Mouse (Mus musculus): ENCODE data around the gene E2f1. TPM values are rescaled to one million over a fixed set of nuclear protein-coding genes. Genes with fewer than 3 reads are reported as not detected.

Gene E2f1
- polyA plus RNA-seq, 1 experiment from 2014 or later, result 8.8 TPM

GRCm38 (mm10) chr2:154603638-154604153 is 34.0 kb upstream of the E2f1 start, which contains the start of gene Pxmp4:
Gene Pxmp4 (minus strand): TSS chr2:154603708.
- Histone ChIP-seq H3K9me3 (ENCODE audit: control insufficient read depth, low read length) (no peaks in the 10 kb centered on the region), H3K27ac (replicated peaks; ENCODE audit: low read depth, low read length) (no peak within 1 kb of the TSS; the same call in 1 of the 2 replicates), H3K27me3 (replicated peaks; ENCODE audit: control insufficient read depth, insufficient read depth, low read length) (no peaks in the 10 kb centered on the region), H3K4me2 (ENCODE audit: low read depth, low read length) (peak within 1 kb of the TSS; percentile 79), H3K36me3 (ENCODE audit: control insufficient read depth, insufficient read depth, low read length) (no peaks in the 10 kb centered on the region), H3K9ac (ENCODE audit: low read depth, low read length) (peak within 1 kb of the TSS; percentile 77), H3K4me1 (ENCODE audit: control insufficient read depth, insufficient read depth, low read length) (peaks cover 8% of the 10 kb centered on the region), H3K4me3 (ENCODE audit: low read depth, low read length) (peak within 1 kb of the TSS; percentile 63)
- ATAC-seq (ENCODE audit: low read depth), result peak; percentile 100
- under 1% methylated on average over 13 of the region's 13 CpGs for WGBS
- DNase-seq (ENCODE audit: low spot score), result peak; percentile 99

- Histone ChIP-seq H3K27ac (replicated peaks; ENCODE audit: low read depth, low read length) (no peak overlapping the region; the same call in 1 of the 2 replicates), H3K36me3 (ENCODE audit: control insufficient read depth, insufficient read depth, low read length) (no peaks in the 10 kb centered on the region), H3K27me3 (replicated peaks; ENCODE audit: control insufficient read depth, insufficient read depth, low read length) (no peaks in the 10 kb centered on the region), H3K9ac (ENCODE audit: low read depth, low read length) (peak overlapping the region; percentile 77), H3K9me3 (ENCODE audit: control insufficient read depth, low read length) (no peaks in the 10 kb centered on the region), H3K4me1 (ENCODE audit: control insufficient read depth, insufficient read depth, low read length) (peaks cover 8% of the 10 kb centered on the region), H3K4me3 (ENCODE audit: low read depth, low read length) (peak overlapping the region; percentile 63), H3K4me2 (ENCODE audit: low read depth, low read length) (peak overlapping the region; percentile 79)
- ATAC-seq (ENCODE audit: low read depth) (no peak), DNase-seq (ENCODE audit: low spot score) (no peak)
- 9% methylated on average over 20 of the region's 22 CpGs for WGBS
These were observed 33.4 kb upstream of the E2f1 start for GRCm38 (mm10) chr2:154603007-154603637.

GRCm38 (mm10) chr2:154601324-154601723 is 31.6 kb upstream of the E2f1 start:
- DNase-seq (ENCODE audit: low spot score) (no peak), ATAC-seq (ENCODE audit: low read depth) (no peak)
- Histone ChIP-seq H3K4me1 (ENCODE audit: control insufficient read depth, insufficient read depth, low read length) (peaks cover 8% of the 10 kb centered on the region), H3K27me3 (replicated peaks; ENCODE audit: control insufficient read depth, insufficient read depth, low read length) (no peaks in the 10 kb centered on the region), H3K9ac (ENCODE audit: low read depth, low read length) (no peak overlapping the region), H3K27ac (replicated peaks; ENCODE audit: low read depth, low read length) (no peak overlapping the region), H3K9me3 (ENCODE audit: control insufficient read depth, low read length) (no peaks in the 10 kb centered on the region), H3K36me3 (ENCODE audit: control insufficient read depth, insufficient read depth, low read length) (no peaks in the 10 kb centered on the region), H3K4me2 (ENCODE audit: low read depth, low read length) (no peak overlapping the region), H3K4me3 (ENCODE audit: low read depth, low read length) (no peak overlapping the region)
- 74% methylated on average over 3 of the region's 3 CpGs for WGBS

- Histone ChIP-seq H3K4me1 (ENCODE audit: control insufficient read depth, insufficient read depth, low read length) (peaks cover 8% of the 10 kb centered on the region), H3K4me3 (ENCODE audit: low read depth, low read length) (no peak overlapping the region), H3K27ac (replicated peaks; ENCODE audit: low read depth, low read length) (no peak overlapping the region), H3K9ac (ENCODE audit: low read depth, low read length) (no peak overlapping the region), H3K9me3 (ENCODE audit: control insufficient read depth, low read length) (no peaks in the 10 kb centered on the region), H3K36me3 (ENCODE audit: control insufficient read depth, insufficient read depth, low read length) (0 out of 2 replicates have a peak, but pooled peaks cover 5% of the 10 kb centered on the region), H3K4me2 (ENCODE audit: low read depth, low read length) (no peak overlapping the region), H3K27me3 (replicated peaks; ENCODE audit: control insufficient read depth, insufficient read depth, low read length) (no peaks in the 10 kb centered on the region)
- no peak for DNase-seq (ENCODE audit: low spot score)
- ATAC-seq (ENCODE audit: low read depth), result no peak
- WGBS, result 66% methylated on average over 6 of the region's 6 CpGs
These were observed 30.9 kb upstream of the E2f1 start for GRCm38 (mm10) chr2:154600586-154600985.

- no peak overlapping the region for H3K27ac ChIP-seq (replicated peaks; ENCODE audit: low read depth, low read length)
- H3K9ac ChIP-seq (ENCODE audit: low read depth, low read length), result no peak overlapping the region
- no peaks in the 10 kb centered on the region for H3K9me3 ChIP-seq (ENCODE audit: control insufficient read depth, low read length)
These were observed 27.7 kb upstream of the E2f1 start for GRCm38 (mm10) chr2:154597399-154597798.

GRCm38 (mm10) chr2:154595775-154596174 is 26.1 kb upstream of the E2f1 start:
- Histone ChIP-seq H3K36me3 (ENCODE audit: control insufficient read depth, insufficient read depth, low read length) (peaks cover 23% of the 10 kb centered on the region; the same call in 1 of the 2 replicates), H3K9ac (ENCODE audit: low read depth, low read length) (no peak overlapping the region), H3K4me2 (ENCODE audit: low read depth, low read length) (no peak overlapping the region), H3K4me1 (ENCODE audit: control insufficient read depth, insufficient read depth, low read length) (no peaks in the 10 kb centered on the region), H3K27ac (replicated peaks; ENCODE audit: low read depth, low read length) (no peak overlapping the region), H3K27me3 (replicated peaks; ENCODE audit: control insufficient read depth, insufficient read depth, low read length) (no peaks in the 10 kb centered on the region), H3K9me3 (ENCODE audit: control insufficient read depth, low read length) (no peaks in the 10 kb centered on the region), H3K4me3 (ENCODE audit: low read depth, low read length) (no peak overlapping the region)
- ATAC-seq (ENCODE audit: low read depth) (no peak), DNase-seq (ENCODE audit: low spot score) (no peak)
- WGBS, result 78% methylated on average over 5 of the region's 5 CpGs

More at GRCm38 (mm10) chr2:154597399-154597798, 27.7 kb upstream of the E2f1 start:
- H3K4me2 ChIP-seq (ENCODE audit: low read depth, low read length), result no peak overlapping the region
- WGBS, result 86% methylated on average over 3 of the region's 3 CpGs
- peaks cover 23% of the 10 kb centered on the region; the same call in 1 of the 2 replicates for H3K36me3 ChIP-seq (ENCODE audit: control insufficient read depth, insufficient read depth, low read length)
- H3K4me1 ChIP-seq (ENCODE audit: control insufficient read depth, insufficient read depth, low read length), result no peaks in the 10 kb centered on the region
- H3K27me3 ChIP-seq (replicated peaks; ENCODE audit: control insufficient read depth, insufficient read depth, low read length), result no peaks in the 10 kb centered on the region
- no peak overlapping the region for H3K4me3 ChIP-seq (ENCODE audit: low read depth, low read length)
- DNase-seq (ENCODE audit: low spot score) (no peak), ATAC-seq (ENCODE audit: low read depth) (no peak)

GRCm38 (mm10) chr2:154593025-154593424 is 23.3 kb upstream of the E2f1 start:
- DNase-seq (ENCODE audit: low spot score) (no peak), ATAC-seq (ENCODE audit: low read depth) (no peak)
- H3K27me3 ChIP-seq (replicated peaks; ENCODE audit: control insufficient read depth, insufficient read depth, low read length), result no peaks in the 10 kb centered on the region
- H3K4me3 ChIP-seq (ENCODE audit: low read depth, low read length), result no peak overlapping the region
- H3K9me3 ChIP-seq (ENCODE audit: control insufficient read depth, low read length), result no peaks in the 10 kb centered on the region
- peaks cover 23% of the 10 kb centered on the region; the same call in 1 of the 2 replicates for H3K36me3 ChIP-seq (ENCODE audit: control insufficient read depth, insufficient read depth, low read length)
- H3K9ac ChIP-seq (ENCODE audit: low read depth, low read length), result no peak overlapping the region
- H3K4me1 ChIP-seq (ENCODE audit: control insufficient read depth, insufficient read depth, low read length), result no peaks in the 10 kb centered on the region
- no peak overlapping the region for H3K27ac ChIP-seq (replicated peaks; ENCODE audit: low read depth, low read length)
- WGBS, result 77% methylated on average over 3 of the region's 3 CpGs
- no peak overlapping the region for H3K4me2 ChIP-seq (ENCODE audit: low read depth, low read length)

GRCm38 (mm10) chr2:154591239-154591638 is 21.5 kb upstream of the E2f1 start:
- no peak overlapping the region for H3K27ac ChIP-seq (replicated peaks; ENCODE audit: low read depth, low read length)
- no peaks in the 10 kb centered on the region for H3K9me3 ChIP-seq (ENCODE audit: control insufficient read depth, low read length)
- H3K4me1 ChIP-seq (ENCODE audit: control insufficient read depth, insufficient read depth, low read length), result no peaks in the 10 kb centered on the region
- no peak for ATAC-seq (ENCODE audit: low read depth)
- 82% methylated on average over 3 of the region's 3 CpGs for WGBS
- no peak overlapping the region for H3K9ac ChIP-seq (ENCODE audit: low read depth, low read length)
- H3K4me2 ChIP-seq (ENCODE audit: low read depth, low read length), result no peak overlapping the region
- peaks cover 35% of the 10 kb centered on the region; the same call in 1 of the 2 replicates for H3K36me3 ChIP-seq (ENCODE audit: control insufficient read depth, insufficient read depth, low read length)
- no peak overlapping the region for H3K4me3 ChIP-seq (ENCODE audit: low read depth, low read length)
- no peaks in the 10 kb centered on the region for H3K27me3 ChIP-seq (replicated peaks; ENCODE audit: control insufficient read depth, insufficient read depth, low read length)
- no peak for DNase-seq (ENCODE audit: low spot score)

Measured in embryonic facial prominence, embryonic 14.5 days (tissue).